Mouse (Mus musculus) midbrain, embryonic 14.5 days (tissue): ENCODE measurements around the gene Cdh8. TPM values are rescaled to one million over a fixed set of nuclear protein-coding genes. Genes with fewer than 3 reads are reported as not detected.
A peak's percentile ranks its signal among the peaks of the same experiment; 100 is the strongest.

Source experiments
- ATAC-seq: fragments of 200-750 bp; cut with Nextera tagmentation; 2 replicates; pipeline ENCODE4 v1.8.0; 2017; ENCODE audit warnings: moderate number of reproducible peaks, moderate library complexity; ENCODE audit not compliant: low FRiP score, low TSS enrichment
- DNase-seq: peaks from one replicate; pipeline ENCODE4 v3.0.0-alpha.2; 2015
- H3K27ac ChIP-seq: fragments of 300-500 bp; sonication (generic); replicated peaks from 2 replicates; pipeline ENCODE4 v1.5.1; 2014; ENCODE audit warnings: mild to moderate bottlenecking, low read depth, low read length, moderate library complexity
- H3K27me3 ChIP-seq: fragments of 300-500 bp; sonication (generic); 2 replicates; pipeline ENCODE4 v1.6.1; 2014; ENCODE audit warnings: low read length, control low read depth, mixed read lengths; ENCODE audit not compliant: control insufficient read depth, insufficient read depth
- H3K36me3 ChIP-seq: fragments of 300-500 bp; sonication (generic); 2 replicates; pipeline ENCODE4 v1.6.1; 2014; ENCODE audit warnings: low read length, control low read depth; ENCODE audit not compliant: control insufficient read depth, insufficient read depth
- H3K4me1 ChIP-seq: fragments of 300-500 bp; sonication (generic); 2 replicates; pipeline ENCODE4 v1.6.1; 2014; ENCODE audit warnings: mild to moderate bottlenecking, antibody characterized with exemption, low read length, control low read depth; ENCODE audit not compliant: control insufficient read depth, insufficient read depth
- H3K4me2 ChIP-seq: fragments of 300-500 bp; sonication (generic); 2 replicates; pipeline ENCODE4 v1.6.1; 2014; ENCODE audit warnings: mild to moderate bottlenecking, low read length, moderate library complexity
- H3K4me3 ChIP-seq: fragments of 300-500 bp; sonication (generic); replicated peaks from 2 replicates; pipeline ENCODE4 v1.5.1; 2014; ENCODE audit warnings: low read depth, low read length
- H3K9ac ChIP-seq: fragments of 300-500 bp; sonication (generic); replicated peaks from 2 replicates; pipeline ENCODE4 v1.6.1; 2014; ENCODE audit warnings: mild to moderate bottlenecking, low read length, moderate library complexity
- H3K9me3 ChIP-seq: fragments of 300-500 bp; sonication (generic); 2 replicates; pipeline ENCODE4 v1.6.1; 2016; ENCODE audit warnings: low read length, control low read depth, mixed read lengths; ENCODE audit not compliant: control insufficient read depth
- WGBS: fragments of 180-500 bp; shearing (Covaris S2); extraction: QIAGEN DNeasy Blood & Tissue Kit; methylation state at CpG from one replicate; pipeline ENCODE4 v1.1.7; 2014; 5-methylcytosine and 5-hydroxymethylcytosine counted together
- polyA plus RNA-seq: library from polyadenylated mRNA; unstranded; fragments of >200 nt; fragmentation: Nextera tagmentation; extraction: Ambion mirVana; gene quantifications from 2 replicates; pipeline ENCODE4 v1.2.1, GENCODE M21; 2014

Gene Cdh8
- polyA plus RNA-seq, 1 experiment from 2014 or later, result 60.4 TPM

GRCm38 (mm10) chr8:99413877-99414482 lies 2.3 kb downstream of the Cdh8 start:
- Histone ChIP-seq H3K4me2 (peak overlapping the region; percentile 93), H3K4me3 (peak overlapping the region; percentile 68), H3K9me3 (no peaks in the 10 kb centered on the region), H3K9ac (peak overlapping the region; percentile 71), H3K27me3 (no peaks in the 10 kb centered on the region), H3K4me1 (peaks cover 13% of the 10 kb centered on the region; the same call in 1 of the 2 replicates), H3K27ac (peak overlapping the region; percentile 82), H3K36me3 (no peaks in the 10 kb centered on the region)
- DNase-seq (peak; percentile 66), ATAC-seq (no peak)
- WGBS, result 14% methylated on average over 10 of the region's 10 CpGs

GRCm38 (mm10) chr8:99393908-99394307 lies 22.4 kb downstream of the Cdh8 start:
- WGBS, result 79% methylated on average over 4 of the region's 4 CpGs

GRCm38 (mm10) chr8:99370104-99370503 lies 46.2 kb downstream of the Cdh8 start:
- Histone ChIP-seq H3K9ac (no peak overlapping the region), H3K4me3 (no peak overlapping the region), H3K36me3 (no peaks in the 10 kb centered on the region), H3K27me3 (no peaks in the 10 kb centered on the region), H3K27ac (no peak overlapping the region), H3K9me3 (no peaks in the 10 kb centered on the region), H3K4me1 (no peaks in the 10 kb centered on the region), H3K4me2 (no peak overlapping the region)
- WGBS, result 95% methylated on average over 5 of the region's 5 CpGs
- ATAC-seq, result no peak
- no peak for DNase-seq

More at GRCm38 (mm10) chr8:99393908-99394307, 22.4 kb downstream of the Cdh8 start:
- DNase-seq, result no peak
- H3K27ac ChIP-seq, result no peak overlapping the region
- no peaks in the 10 kb centered on the region for H3K4me1 ChIP-seq
- no peak for ATAC-seq
- H3K9me3 ChIP-seq, result no peaks in the 10 kb centered on the region
- no peak overlapping the region for H3K4me2 ChIP-seq
- H3K4me3 ChIP-seq, result no peak overlapping the region
- no peaks in the 10 kb centered on the region for H3K36me3 ChIP-seq
- H3K9ac ChIP-seq, result no peak overlapping the region
- H3K27me3 ChIP-seq, result no peaks in the 10 kb centered on the region

- Histone ChIP-seq H3K27me3 (no peaks in the 10 kb centered on the region), H3K36me3 (no peaks in the 10 kb centered on the region), H3K4me1 (no peaks in the 10 kb centered on the region), H3K4me3 (no peak overlapping the region), H3K9me3 (no peaks in the 10 kb centered on the region), H3K4me2 (no peak overlapping the region), H3K9ac (no peak overlapping the region), H3K27ac (no peak overlapping the region)
- WGBS, result 81% methylated on average over 3 of the region's 3 CpGs
- DNase-seq, result no peak
- ATAC-seq, result no peak
Observed at GRCm38 (mm10) chr8:99369166-99369565, 47.1 kb downstream of the Cdh8 start.

GRCm38 (mm10) chr8:99368449-99368848 lies 47.8 kb downstream of the Cdh8 start:
- Histone ChIP-seq H3K9me3 (no peaks in the 10 kb centered on the region), H3K9ac (no peak overlapping the region), H3K4me3 (no peak overlapping the region), H3K27me3 (no peaks in the 10 kb centered on the region), H3K4me2 (no peak overlapping the region), H3K27ac (no peak overlapping the region), H3K36me3 (no peaks in the 10 kb centered on the region), H3K4me1 (no peaks in the 10 kb centered on the region)
- 96% methylated on average over 7 of the region's 7 CpGs for WGBS
- no peak for ATAC-seq
- DNase-seq, result no peak

GRCm38 (mm10) chr8:99353923-99354322 lies 62.3 kb downstream of the Cdh8 start:
- Histone ChIP-seq H3K9ac (no peak overlapping the region), H3K36me3 (no peaks in the 10 kb centered on the region), H3K4me2 (no peak overlapping the region), H3K27me3 (no peaks in the 10 kb centered on the region), H3K4me1 (no peaks in the 10 kb centered on the region), H3K27ac (no peak overlapping the region), H3K4me3 (no peak overlapping the region), H3K9me3 (no peaks in the 10 kb centered on the region)
- DNase-seq, result no peak
- ATAC-seq, result no peak
- 89% methylated on average over 3 of the region's 3 CpGs for WGBS

- Histone ChIP-seq H3K9me3 (no peaks in the 10 kb centered on the region), H3K27me3 (no peaks in the 10 kb centered on the region), H3K4me1 (no peaks in the 10 kb centered on the region), H3K27ac (no peak overlapping the region), H3K4me2 (no peak overlapping the region), H3K4me3 (no peak overlapping the region), H3K9ac (no peak overlapping the region), H3K36me3 (no peaks in the 10 kb centered on the region)
- DNase-seq, result no peak
- WGBS, result 89% methylated on average over 1 of the region's 1 CpGs
- ATAC-seq, result no peak
Observed at GRCm38 (mm10) chr8:99353221-99353620, 63.0 kb downstream of the Cdh8 start.

GRCm38 (mm10) chr8:99349456-99349855 lies 66.8 kb downstream of the Cdh8 start:
- no peak overlapping the region for H3K27ac ChIP-seq
- H3K4me3 ChIP-seq, result no peak overlapping the region
- H3K9me3 ChIP-seq, result no peaks in the 10 kb centered on the region
- no peaks in the 10 kb centered on the region for H3K27me3 ChIP-seq
- H3K4me2 ChIP-seq, result no peak overlapping the region
- H3K36me3 ChIP-seq, result no peaks in the 10 kb centered on the region
- DNase-seq (peak; percentile 28), ATAC-seq (no peak)
- H3K4me1 ChIP-seq, result peaks cover 7% of the 10 kb centered on the region; the same call in 1 of the 2 replicates
- H3K9ac ChIP-seq, result no peak overlapping the region

- Histone ChIP-seq H3K27ac (no peak overlapping the region), H3K9me3 (no peaks in the 10 kb centered on the region), H3K4me2 (no peak overlapping the region), H3K9ac (no peak overlapping the region), H3K4me3 (no peak overlapping the region), H3K27me3 (no peaks in the 10 kb centered on the region), H3K4me1 (peaks cover 7% of the 10 kb centered on the region; the same call in 1 of the 2 replicates), H3K36me3 (no peaks in the 10 kb centered on the region)
- DNase-seq, result peak; percentile 21
- no peak for ATAC-seq
- 43% methylated on average over 3 of the region's 3 CpGs for WGBS
Observed at GRCm38 (mm10) chr8:99348618-99349017, 67.7 kb downstream of the Cdh8 start.
